Mouse (Mus musculus): Measurements from ENCODE around the gene Polm. TPM values are rescaled to one million over a fixed set of nuclear protein-coding genes. Genes with fewer than 3 reads are reported as not detected.
"Not testable (repeated sequence)": the region's sequence is repeated elsewhere in the genome, so short reads cannot be mapped to it uniquely, and the experiment has no call there.

Polm gene
- polyA plus RNA-seq, 1 experiment from 2014 or later = 5.1 TPM

GRCm38 (mm10) chr11:5828509-5829191 is 9.2 kb downstream of the Polm start:
- ATAC-seq (ENCODE audit: low read depth) = no peak
- Histone ChIP-seq H3K9ac (replicated peaks; ENCODE audit: low read depth, low read length) (no peak overlapping the region), H3K27me3 (ENCODE audit: control insufficient read depth, insufficient read depth, low read length) (no peaks in the 10 kb centered on the region), H3K4me2 (ENCODE audit: low read depth, low read length) (no peak overlapping the region), H3K4me1 (ENCODE audit: control insufficient read depth, insufficient read depth, low read length) (no peaks in the 10 kb centered on the region), H3K4me3 (ENCODE audit: low read depth, low read length) (no peak overlapping the region), H3K27ac (ENCODE audit: low read depth, low read length) (no peak overlapping the region), H3K36me3 (ENCODE audit: control insufficient read depth, insufficient read depth, low read length) (peaks cover 5% of the 10 kb centered on the region), H3K9me3 (ENCODE audit: control insufficient read depth, low read length) (no peaks in the 10 kb centered on the region)
- WGBS = 94% methylated on average over 11 of the region's 11 CpGs

GRCm38 (mm10) chr11:5827931-5828330 is 9.9 kb downstream of the Polm start:
- Histone ChIP-seq H3K27me3 (ENCODE audit: control insufficient read depth, insufficient read depth, low read length) (no peaks in the 10 kb centered on the region), H3K9me3 (ENCODE audit: control insufficient read depth, low read length) (no peaks in the 10 kb centered on the region), H3K27ac (ENCODE audit: low read depth, low read length) (no peak overlapping the region), H3K4me1 (ENCODE audit: control insufficient read depth, insufficient read depth, low read length) (no peaks in the 10 kb centered on the region), H3K4me2 (ENCODE audit: low read depth, low read length) (no peak overlapping the region), H3K4me3 (ENCODE audit: low read depth, low read length) (no peak overlapping the region), H3K36me3 (ENCODE audit: control insufficient read depth, insufficient read depth, low read length) (peaks cover 5% of the 10 kb centered on the region), H3K9ac (replicated peaks; ENCODE audit: low read depth, low read length) (no peak overlapping the region)
- WGBS = 91% methylated on average over 5 of the region's 5 CpGs
- no peak for ATAC-seq (ENCODE audit: low read depth)

GRCm38 (mm10) chr11:5825432-5825831 is 12.4 kb downstream of the Polm start:
- Histone ChIP-seq H3K9me3 (ENCODE audit: control insufficient read depth, low read length) (no peaks in the 10 kb centered on the region), H3K36me3 (ENCODE audit: control insufficient read depth, insufficient read depth, low read length) (no peaks in the 10 kb centered on the region; the same call in 1 of the 2 replicates), H3K4me2 (ENCODE audit: low read depth, low read length) (no peak overlapping the region), H3K4me1 (ENCODE audit: control insufficient read depth, insufficient read depth, low read length) (no peaks in the 10 kb centered on the region), H3K27ac (ENCODE audit: low read depth, low read length) (no peak overlapping the region), H3K27me3 (ENCODE audit: control insufficient read depth, insufficient read depth, low read length) (no peaks in the 10 kb centered on the region), H3K9ac (replicated peaks; ENCODE audit: low read depth, low read length) (no peak overlapping the region), H3K4me3 (ENCODE audit: low read depth, low read length) (no peak overlapping the region)
- no peak for ATAC-seq (ENCODE audit: low read depth)

GRCm38 (mm10) chr11:5819223-5819622 is 18.6 kb downstream of the Polm start:
- Histone ChIP-seq H3K9ac (replicated peaks; ENCODE audit: low read depth, low read length) (no peak overlapping the region), H3K36me3 (ENCODE audit: control insufficient read depth, insufficient read depth, low read length) (no peaks in the 10 kb centered on the region), H3K4me1 (ENCODE audit: control insufficient read depth, insufficient read depth, low read length) (no peaks in the 10 kb centered on the region), H3K27ac (ENCODE audit: low read depth, low read length) (no peak overlapping the region), H3K27me3 (ENCODE audit: control insufficient read depth, insufficient read depth, low read length) (no peaks in the 10 kb centered on the region), H3K9me3 (ENCODE audit: control insufficient read depth, low read length) (no peaks in the 10 kb centered on the region), H3K4me3 (ENCODE audit: low read depth, low read length) (no peak overlapping the region), H3K4me2 (ENCODE audit: low read depth, low read length) (no peak overlapping the region)
- ATAC-seq (ENCODE audit: low read depth) = no peak
- WGBS = 70% methylated on average over 2 of the region's 2 CpGs

GRCm38 (mm10) chr11:5813381-5813780 is 24.4 kb downstream of the Polm start:
- H3K9ac ChIP-seq (replicated peaks; ENCODE audit: low read depth, low read length) = no peak overlapping the region
- H3K27me3 ChIP-seq (ENCODE audit: control insufficient read depth, insufficient read depth, low read length) = no peaks in the 10 kb centered on the region
- no peaks in the 10 kb centered on the region for H3K4me1 ChIP-seq (ENCODE audit: control insufficient read depth, insufficient read depth, low read length)
- H3K36me3 ChIP-seq (ENCODE audit: control insufficient read depth, insufficient read depth, low read length) = no peaks in the 10 kb centered on the region
- H3K27ac ChIP-seq (ENCODE audit: low read depth, low read length) = no peak overlapping the region
- no peak overlapping the region for H3K4me2 ChIP-seq (ENCODE audit: low read depth, low read length)
- no peaks in the 10 kb centered on the region for H3K9me3 ChIP-seq (ENCODE audit: control insufficient read depth, low read length)
- H3K4me3 ChIP-seq (ENCODE audit: low read depth, low read length) = no peak overlapping the region
- WGBS = 80% methylated on average over 10 of the region's 10 CpGs
- ATAC-seq (ENCODE audit: low read depth) = no peak

- H3K27ac ChIP-seq (ENCODE audit: low read depth, low read length); H3K9me3 ChIP-seq (ENCODE audit: control insufficient read depth, low read length); H3K4me2 ChIP-seq (ENCODE audit: low read depth, low read length); ATAC-seq (ENCODE audit: low read depth); H3K27me3 ChIP-seq (ENCODE audit: control insufficient read depth, insufficient read depth, low read length); H3K4me3 ChIP-seq (ENCODE audit: low read depth, low read length); H3K4me1 ChIP-seq (ENCODE audit: control insufficient read depth, insufficient read depth, low read length); H3K36me3 ChIP-seq (ENCODE audit: control insufficient read depth, insufficient read depth, low read length); H3K9ac ChIP-seq (replicated peaks; ENCODE audit: low read depth, low read length): not testable (repeated sequence)
- 89% methylated on average over 4 of the region's 4 CpGs for WGBS
Measured at GRCm38 (mm10) chr11:5809487-5809886, 28.3 kb downstream of the Polm start.

- H3K4me1 ChIP-seq (ENCODE audit: control insufficient read depth, insufficient read depth, low read length) = 0 out of 2 replicates have a peak, but pooled peaks cover 3% of the 10 kb centered on the region
- H3K27me3 ChIP-seq (ENCODE audit: control insufficient read depth, insufficient read depth, low read length) = no peaks in the 10 kb centered on the region
- WGBS = 85% methylated on average over 9 of the region's 9 CpGs
- H3K4me2 ChIP-seq (ENCODE audit: low read depth, low read length) = no peak overlapping the region
- no peaks in the 10 kb centered on the region for H3K9me3 ChIP-seq (ENCODE audit: control insufficient read depth, low read length)
- H3K9ac ChIP-seq (replicated peaks; ENCODE audit: low read depth, low read length) = no peak overlapping the region
- no peak overlapping the region for H3K4me3 ChIP-seq (ENCODE audit: low read depth, low read length)
- ATAC-seq (ENCODE audit: low read depth) = no peak
- H3K27ac ChIP-seq (ENCODE audit: low read depth, low read length) = no peak overlapping the region
- H3K36me3 ChIP-seq (ENCODE audit: control insufficient read depth, insufficient read depth, low read length) = no peaks in the 10 kb centered on the region
Measured at GRCm38 (mm10) chr11:5807956-5808355, 29.9 kb downstream of the Polm start.

- Histone ChIP-seq H3K27ac (ENCODE audit: low read depth, low read length) (no peak overlapping the region), H3K9ac (replicated peaks; ENCODE audit: low read depth, low read length) (no peak overlapping the region), H3K36me3 (ENCODE audit: control insufficient read depth, insufficient read depth, low read length) (peaks cover 7% of the 10 kb centered on the region; the same call in 1 of the 2 replicates), H3K4me2 (ENCODE audit: low read depth, low read length) (no peak overlapping the region), H3K4me1 (ENCODE audit: control insufficient read depth, insufficient read depth, low read length) (0 out of 2 replicates have a peak, but pooled peaks cover 3% of the 10 kb centered on the region), H3K9me3 (ENCODE audit: control insufficient read depth, low read length) (no peaks in the 10 kb centered on the region), H3K27me3 (ENCODE audit: control insufficient read depth, insufficient read depth, low read length) (no peaks in the 10 kb centered on the region), H3K4me3 (ENCODE audit: low read depth, low read length) (no peak overlapping the region)
- no peak for ATAC-seq (ENCODE audit: low read depth)
- WGBS = 81% methylated on average over 3 of the region's 3 CpGs
Measured at GRCm38 (mm10) chr11:5805711-5806110, 32.1 kb downstream of the Polm start.

- ATAC-seq (ENCODE audit: low read depth) = no peak
- no peak overlapping the region for H3K27ac ChIP-seq (ENCODE audit: low read depth, low read length)
Measured at GRCm38 (mm10) chr11:5804174-5804573, 33.6 kb downstream of the Polm start.

More at GRCm38 (mm10) chr11:5804174-5804573, 33.6 kb downstream of the Polm start:
- Histone ChIP-seq H3K9me3 (ENCODE audit: control insufficient read depth, low read length) (no peaks in the 10 kb centered on the region), H3K27me3 (ENCODE audit: control insufficient read depth, insufficient read depth, low read length) (no peaks in the 10 kb centered on the region), H3K4me2 (ENCODE audit: low read depth, low read length) (no peak overlapping the region), H3K36me3 (ENCODE audit: control insufficient read depth, insufficient read depth, low read length) (peaks cover 14% of the 10 kb centered on the region), H3K4me1 (ENCODE audit: control insufficient read depth, insufficient read depth, low read length) (0 out of 2 replicates have a peak, but pooled peaks cover 3% of the 10 kb centered on the region), H3K4me3 (ENCODE audit: low read depth, low read length) (no peak overlapping the region), H3K9ac (replicated peaks; ENCODE audit: low read depth, low read length) (no peak overlapping the region)
- 81% methylated on average over 5 of the region's 5 CpGs for WGBS
